Mouse (Mus musculus) cortical plate, adult 2 months (tissue): ENCODE results near the gene Slc25a35. TPM values are rescaled to one million over a fixed set of nuclear protein-coding genes. Genes with fewer than 3 reads are reported as not detected.
"Not testable (repeated sequence)": the region's sequence is repeated elsewhere in the genome, so short reads cannot be mapped to it uniquely, and the experiment has no call there.

Experiments used
- H3K27ac ChIP-seq: fragments of 200-500 bp; 2 replicates; pipeline ENCODE4 v1.5.1; 2012; ENCODE audit warnings: low read length, control low read depth, inconsistent platforms; ENCODE audit not compliant: insufficient read depth
- H3K4me1 ChIP-seq: fragments of 200-500 bp; 2 replicates; pipeline ENCODE4 v1.6.1; 2011; ENCODE audit warnings: low read length; ENCODE audit not compliant: control insufficient read depth, insufficient read depth
- H3K4me3 ChIP-seq: fragments of 200-500 bp; 2 replicates; pipeline ENCODE4 v1.5.1; 2011; ENCODE audit warnings: mild to moderate bottlenecking, low read length, control low read depth; ENCODE audit not compliant: insufficient read depth
- CTCF ChIP-seq: fragments of 200-500 bp; IDR thresholded peaks from 2 replicates; pipeline ENCODE4 v1.5.1; 2011; ENCODE audit warnings: mild to moderate bottlenecking, control low read depth, low read length; ENCODE audit not compliant: insufficient read depth; ENCODE audit errors: extremely low read depth
- POLR2A ChIP-seq: fragments of 200-500 bp; IDR thresholded peaks from 2 replicates; pipeline ENCODE4 v1.6.1; 2011; ENCODE audit warnings: mild to moderate bottlenecking, low read length, control low read depth; ENCODE audit not compliant: insufficient read depth; ENCODE audit errors: extremely low read depth
- polyA plus RNA-seq: library from polyadenylated mRNA; depleted of rRNA; stranded (reverse); fragments of >200 nt; gene quantifications from 2 replicates; pipeline ENCODE4 v1.2.3, GENCODE M21; 2012

The Slc25a35 gene
- polyA plus RNA-seq, 1 experiment = 12.8 TPM

DNA sequence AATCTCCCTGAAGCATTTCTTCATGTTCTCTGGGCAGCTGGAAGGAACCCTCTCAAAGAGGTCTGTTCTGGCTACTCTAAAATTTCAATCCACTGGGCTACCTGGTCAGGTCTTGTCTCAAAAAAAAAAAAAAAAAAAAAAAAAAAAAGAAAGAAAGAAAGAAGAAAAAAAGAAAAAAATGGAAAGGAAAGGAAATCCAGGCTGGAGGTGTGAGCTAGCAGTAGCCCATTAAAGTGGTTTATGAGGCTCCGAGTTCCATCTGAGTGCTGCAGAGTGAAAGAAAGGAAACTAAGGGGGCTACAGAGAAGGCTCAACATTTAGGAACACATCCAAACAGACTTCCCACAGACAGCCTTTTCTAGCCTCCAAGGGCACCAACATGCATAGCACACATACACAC lies 10.0 kb upstream of the Slc25a35 start:
- peaks cover 4% of the 10 kb centered on the region; the same call in 1 of the 2 replicates for H3K4me1 ChIP-seq
- no peak for TF ChIP-seq CTCF
- no peak for TF ChIP-seq POLR2A
- no peak overlapping the region for H3K4me3 ChIP-seq
- H3K27ac ChIP-seq = no peak overlapping the region

GRCm38 (mm10) chr11:68961596-68961995 lies 6.3 kb upstream of the Slc25a35 start:
- Histone ChIP-seq H3K4me1 (no peaks in the 10 kb centered on the region), H3K4me3 (no peak overlapping the region), H3K27ac (no peak overlapping the region)
- TF ChIP-seq CTCF = no peak
- no peak for TF ChIP-seq POLR2A

- not testable (repeated sequence) for H3K27ac ChIP-seq, H3K4me3 ChIP-seq, H3K4me1 ChIP-seq
Measured at GRCm38 (mm10) chr11:68962159-68962558, 5.8 kb upstream of the Slc25a35 start.

DNA sequence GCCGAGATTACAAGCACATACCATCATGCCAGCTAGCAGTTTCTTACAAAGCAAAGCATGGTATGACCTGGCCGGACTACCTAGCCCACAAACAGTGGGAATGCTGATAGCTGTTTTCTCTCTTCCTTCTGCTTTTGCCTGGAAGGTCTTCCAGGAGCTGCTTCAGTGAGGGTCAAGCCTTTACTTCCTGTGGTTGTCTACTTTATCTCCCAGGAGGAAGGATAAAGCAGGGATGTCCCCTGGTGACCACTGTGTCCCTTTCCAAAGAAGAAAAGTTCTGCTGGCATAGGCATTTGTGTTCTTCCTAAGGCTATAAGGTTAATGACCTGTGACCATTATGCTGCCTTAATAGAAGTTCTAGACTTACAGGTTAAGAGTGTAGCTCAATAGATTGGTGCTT lies 4.5 kb upstream of the Slc25a35 start:
- Histone ChIP-seq H3K4me1 (peaks cover 2% of the 10 kb centered on the region; the same call in 1 of the 2 replicates), H3K27ac (no peak overlapping the region), H3K4me3 (no peak overlapping the region)
- TF ChIP-seq CTCF (no peak), POLR2A (no peak)

DNA sequence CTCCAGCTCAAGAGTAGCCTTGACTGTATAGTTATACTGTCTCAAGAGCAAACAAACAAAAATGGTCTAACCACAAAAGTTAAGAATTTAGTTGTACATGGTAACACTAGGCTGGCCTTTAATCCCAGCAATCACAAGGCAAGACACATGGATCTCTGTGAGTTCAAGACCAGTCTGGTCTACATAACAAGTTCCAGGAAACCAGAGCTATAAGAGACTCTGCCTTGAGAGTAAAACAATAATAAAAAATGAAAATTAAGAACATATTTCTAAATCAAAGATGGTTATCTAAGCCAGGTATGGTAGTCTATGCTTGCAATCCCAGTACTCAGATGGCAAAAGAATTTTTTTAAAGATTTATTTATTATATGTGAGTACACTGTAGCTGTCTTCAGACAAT lies 2.9 kb upstream of the Slc25a35 start:
- no peak overlapping the region for H3K27ac ChIP-seq
- no peak for TF ChIP-seq POLR2A
- TF ChIP-seq CTCF = no peak
- no peak overlapping the region for H3K4me3 ChIP-seq
- peaks cover 5% of the 10 kb centered on the region for H3K4me1 ChIP-seq

- Histone ChIP-seq H3K4me1 (peaks cover 5% of the 10 kb centered on the region), H3K27ac (no peak overlapping the region), H3K4me3 (no peak overlapping the region)
- TF ChIP-seq POLR2A (no peak), CTCF (no peak)
Measured at GRCm38 (mm10) chr11:68965845-68966244, 2.1 kb upstream of the Slc25a35 start.

- Histone ChIP-seq H3K27ac (no peak overlapping the region), H3K4me1 (peaks cover 5% of the 10 kb centered on the region), H3K4me3 (no peak overlapping the region)
- TF ChIP-seq CTCF (no peak), POLR2A (no peak)
Measured at GRCm38 (mm10) chr11:68966554-68966953, 1.4 kb upstream of the Slc25a35 start.

GRCm38 (mm10) chr11:68968752-68969151 lies 821 bp downstream of the Slc25a35 start:
- TF ChIP-seq CTCF (no peak), POLR2A (no peak)
- Histone ChIP-seq H3K4me1 (peaks cover 5% of the 10 kb centered on the region), H3K4me3 (peak overlapping the region; percentile 89; the same call in 1 of the 2 replicates), H3K27ac (no peak overlapping the region)

DNA sequence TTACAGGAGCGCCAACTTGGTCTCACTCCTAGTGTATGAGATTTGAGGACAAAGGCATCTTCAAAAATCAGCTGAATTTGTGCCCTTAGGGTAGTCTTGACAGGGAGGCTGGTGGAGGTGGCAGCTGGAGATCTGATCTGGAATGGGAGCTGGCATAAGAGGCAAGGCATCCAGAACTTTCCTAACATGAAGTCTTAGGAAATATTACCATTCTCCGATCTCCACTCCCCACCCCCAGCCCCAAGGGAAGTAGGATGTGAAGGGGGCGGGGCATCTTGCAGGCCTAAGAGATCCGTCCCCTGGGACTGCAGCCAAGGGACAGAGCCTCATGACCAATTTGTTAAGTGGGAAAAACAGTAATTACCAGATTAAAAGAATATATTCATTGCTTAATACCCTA lies 2.3 kb downstream of the Slc25a35 start:
- H3K4me1 ChIP-seq = peaks cover 5% of the 10 kb centered on the region
- H3K4me3 ChIP-seq = no peak overlapping the region
- no peak overlapping the region for H3K27ac ChIP-seq
- TF ChIP-seq POLR2A (no peak), CTCF (no peak)

DNA sequence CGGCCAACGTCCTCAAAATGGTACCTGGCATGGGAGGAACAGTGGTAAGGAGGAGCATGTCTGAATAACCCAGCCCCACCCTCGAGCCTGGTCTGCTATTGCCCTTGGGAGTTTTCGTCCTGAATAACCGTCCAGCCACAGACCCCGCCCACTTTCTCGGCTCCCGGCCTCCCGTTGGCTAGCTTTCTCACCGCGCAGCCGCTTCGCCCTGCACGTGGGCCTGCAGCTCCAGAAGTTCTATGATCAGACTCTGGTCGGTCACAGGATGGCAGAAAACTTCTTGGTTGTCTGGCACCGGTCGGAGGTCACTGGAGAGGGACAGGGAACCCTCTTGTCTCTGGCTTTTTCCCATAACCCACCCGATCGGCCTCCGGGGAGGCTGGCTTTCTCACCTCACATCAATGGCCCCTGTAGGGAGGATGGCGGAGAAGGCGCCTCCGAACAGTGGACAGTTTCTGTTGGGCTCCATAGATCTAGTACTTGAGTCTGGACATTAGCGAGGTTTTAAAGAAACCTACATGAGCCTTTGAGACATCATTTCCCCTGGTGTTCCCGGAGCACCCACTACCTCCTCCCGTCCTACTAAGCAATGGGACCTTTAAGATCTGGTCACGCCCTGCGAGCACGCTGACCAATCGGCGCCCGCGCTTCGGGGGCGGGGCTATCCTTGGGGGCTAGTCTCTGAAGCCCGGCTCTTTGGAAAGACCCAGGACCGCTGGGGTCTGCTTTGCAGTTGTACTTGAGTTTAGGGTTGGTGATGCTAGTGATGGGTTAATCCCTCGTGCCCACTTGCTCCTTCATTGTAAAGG lies 5.5 kb downstream of the Slc25a35 start:
- not testable (repeated sequence) for H3K4me1 ChIP-seq, H3K27ac ChIP-seq
- peak overlapping the region; percentile 39 for H3K4me3 ChIP-seq

- Histone ChIP-seq H3K4me1 (no peaks in the 10 kb centered on the region), H3K27ac (no peak overlapping the region), H3K4me3 (peak overlapping the region; percentile 39)
- no peak for TF ChIP-seq POLR2A
- TF ChIP-seq CTCF = no peak
Measured at GRCm38 (mm10) chr11:68974059-68974450, 6.1 kb downstream of the Slc25a35 start.
